Mouse (Mus musculus) mouse trophoblast stem cell (cell line): ENCODE results near the gene Lrrc75a.

ENCODE experiments used
- in situ Hi-C, 2 experiments: fragments of 300-500 bp; cut with MseI, MboI; formaldehyde crosslinking; loops; 2 replicates in 1 of 2; 3 replicates in 1 of 2; pipeline ENCODE4 v1.15.1; 2025

The Lrrc75a gene

DNA sequence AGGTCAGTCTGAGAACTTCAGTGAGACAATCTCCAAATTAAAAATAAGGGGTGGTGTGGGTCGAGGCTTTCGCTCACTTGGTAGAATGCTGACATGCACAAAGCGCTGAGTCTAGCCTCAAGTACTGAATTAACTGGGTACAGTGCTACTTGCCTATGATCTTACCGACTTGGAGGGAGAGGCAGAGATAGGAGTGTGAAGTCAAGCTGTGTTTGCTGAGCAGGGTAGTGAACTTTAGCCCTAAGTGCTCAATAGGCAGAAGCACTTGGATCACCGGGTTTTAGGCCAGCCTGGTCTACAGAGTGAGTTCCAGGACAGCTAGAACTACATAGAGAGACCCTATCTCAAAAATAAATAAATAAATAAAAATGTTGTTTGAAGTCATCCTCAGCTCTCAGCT, 91.1 kb downstream of the Lrrc75a start:
- in situ Hi-C loops: no loop called here

DNA sequence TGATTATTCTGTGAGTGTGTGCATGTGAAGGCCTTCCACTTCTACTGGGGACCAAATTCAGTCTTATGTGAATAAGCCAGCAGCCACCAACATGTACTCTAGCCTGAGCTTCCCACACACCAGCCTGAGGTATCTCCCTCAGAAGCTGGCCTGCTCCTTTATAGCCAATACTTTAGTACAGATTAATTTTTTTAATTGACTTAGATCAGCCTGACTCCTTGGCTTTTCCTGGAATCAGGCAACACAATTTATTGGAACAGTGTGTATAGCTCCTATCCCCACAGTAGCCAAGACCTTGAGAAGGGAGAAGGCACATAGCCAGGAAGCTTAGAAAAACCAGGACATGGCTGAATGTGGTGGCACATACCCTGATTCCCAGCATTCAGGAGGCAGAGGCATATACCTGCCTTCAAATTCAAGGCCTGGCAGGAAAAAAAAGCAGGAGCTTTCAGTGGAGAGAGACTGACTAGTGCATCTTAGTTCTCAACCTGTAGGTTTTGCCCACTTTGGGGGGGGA, 92.4 kb downstream of the Lrrc75a start:
- in situ Hi-C loops: no loop called here

DNA sequence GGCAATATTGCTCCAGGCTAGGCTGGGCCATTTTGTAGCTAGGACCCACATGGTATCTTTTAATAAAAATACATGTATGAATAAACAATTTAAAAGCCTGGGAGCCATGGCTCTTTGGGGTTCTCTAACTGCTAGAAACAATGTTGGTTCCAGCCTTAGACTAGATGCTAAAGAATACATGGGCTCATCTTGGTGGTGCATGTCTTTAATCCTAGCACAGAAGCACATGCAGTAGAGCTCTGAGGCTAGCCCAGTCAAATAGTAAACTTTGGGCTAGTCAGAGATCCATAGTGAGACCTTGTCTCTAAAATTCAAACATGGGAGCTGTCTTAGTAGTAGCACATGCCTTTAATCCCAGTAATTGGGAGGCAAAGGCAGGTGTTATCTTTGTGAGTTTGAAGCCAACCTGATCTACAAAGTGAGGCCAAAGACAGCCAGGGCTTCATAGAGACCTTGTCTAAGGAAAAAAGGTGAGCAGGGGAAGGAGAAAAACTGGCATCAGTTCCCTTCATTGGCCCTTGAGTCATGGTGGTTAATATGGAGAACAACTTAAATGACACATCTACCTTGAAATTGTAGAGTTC, 93.3 kb downstream of the Lrrc75a start:
- in situ Hi-C loops: no loop called here
